Mouse (Mus musculus) T-cell, adult 2 months (primary cell): ENCODE results near the gene Gm39115.
"Not testable (repeated sequence)": the region's sequence is repeated elsewhere in the genome, so short reads cannot be mapped to it uniquely, and the experiment has no call there.

Experiments
- DNase-seq: peaks from one replicate; pipeline ENCODE4 v3.0.0; 2022; ENCODE audit warnings: low spot score

Gm39115 gene

DNA sequence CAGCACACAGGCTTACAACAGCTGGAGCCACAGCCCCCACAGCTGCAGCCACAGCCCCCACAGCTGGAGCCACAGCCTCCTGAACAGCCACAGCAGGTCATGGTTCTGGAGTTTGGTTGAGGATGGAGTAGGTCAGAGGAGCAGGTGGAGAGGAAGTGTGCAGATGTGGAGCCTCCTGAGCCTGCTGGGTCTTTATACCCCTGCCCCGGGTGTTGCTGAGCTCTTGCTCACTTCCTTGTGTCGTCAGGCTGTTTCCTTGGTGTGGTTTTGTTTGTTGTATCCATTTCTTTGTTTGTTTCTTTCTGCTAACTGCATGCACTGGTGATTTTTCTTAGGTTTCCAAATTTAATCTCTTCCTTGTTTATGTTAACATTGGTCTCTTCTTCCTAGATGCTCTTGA is at the start of gene Gm39115:
Gene Gm39115 (minus strand): TSS at position 101 of the 400 bp plus-strand sequence.
- DNase-seq, result not testable (repeated sequence)

- DNase-seq, result no peak
Measured at GRCm38 (mm10) chr7:142181021-142181420, 45.2 kb upstream of the Gm39115 start.

GRCm38 (mm10) chr7:142178685-142179084 is 42.9 kb upstream of the Gm39115 start:
- no peak for DNase-seq

DNA sequence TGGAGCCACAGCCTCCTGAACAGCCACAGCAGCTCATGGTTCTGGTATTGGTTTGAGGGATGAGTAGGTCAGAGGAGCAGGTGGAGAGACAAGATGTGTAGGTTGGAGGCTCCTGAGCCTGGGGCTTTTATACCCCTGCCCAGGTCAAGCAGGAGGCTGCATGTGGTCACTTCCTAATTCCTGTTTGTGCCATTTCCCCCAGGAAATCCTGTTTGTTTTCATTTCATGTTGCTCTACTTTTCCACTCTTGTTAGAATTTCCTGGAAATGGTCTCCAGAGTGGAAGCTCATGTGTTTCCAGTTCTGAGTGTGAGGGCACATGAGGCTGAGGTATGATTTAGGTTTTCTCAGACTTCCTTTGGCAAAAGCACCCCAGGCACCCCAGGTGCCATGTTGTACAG is 40.1 kb upstream of the Gm39115 start, which contains the start of gene Krtap5-2:
Gene Krtap5-2 (minus strand): TSS at position 101 of the 400 bp plus-strand sequence.
- DNase-seq, result not testable (repeated sequence)

GRCm38 (mm10) chr7:142169836-142170235 is 34.0 kb upstream of the Gm39115 start:
- no peak for DNase-seq

DNA sequence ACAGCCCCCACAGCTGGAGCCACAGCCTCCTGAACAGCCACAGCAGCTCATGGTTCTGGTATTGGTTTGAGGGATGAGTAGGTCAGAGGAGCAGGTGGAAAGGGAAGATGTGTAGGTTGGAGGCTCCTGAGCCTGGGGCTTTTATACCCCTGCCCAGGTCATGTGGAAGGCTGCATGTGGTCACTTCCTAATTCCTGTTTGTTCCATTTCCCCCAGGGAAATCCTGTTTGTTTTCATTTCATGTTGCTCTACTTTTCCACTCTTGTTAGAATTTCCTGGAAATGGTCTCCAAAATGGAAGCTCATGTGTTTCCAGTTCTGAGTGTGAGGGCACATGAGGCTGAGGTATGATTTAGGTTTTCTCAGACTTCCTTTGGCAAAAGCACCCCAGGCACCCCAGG is 29.8 kb upstream of the Gm39115 start, which contains the start of gene Gm4553:
Gene Gm4553 (minus strand): TSS at position 101 of the 400 bp plus-strand sequence.
- DNase-seq, result not testable (repeated sequence)

DNA sequence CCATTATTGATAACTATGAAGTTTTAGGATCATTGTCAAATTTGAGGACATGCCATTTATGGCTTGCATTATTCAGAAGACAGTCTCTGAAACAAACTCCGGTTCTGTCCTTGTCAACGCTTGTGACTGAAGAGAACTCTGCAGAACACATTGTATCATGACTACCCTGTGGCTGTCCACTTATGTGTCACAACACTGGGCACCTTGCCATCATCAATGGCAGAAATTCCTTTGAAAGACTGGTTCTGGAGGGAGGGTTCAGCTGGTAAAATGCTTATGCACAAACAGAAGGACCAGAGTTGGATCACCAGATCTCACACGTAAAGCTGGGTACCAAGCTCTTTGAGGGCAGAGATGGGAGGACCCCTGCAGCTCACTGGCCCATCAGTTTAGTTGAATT is 23.5 kb upstream of the Gm39115 start:
- no peak for DNase-seq

DNA sequence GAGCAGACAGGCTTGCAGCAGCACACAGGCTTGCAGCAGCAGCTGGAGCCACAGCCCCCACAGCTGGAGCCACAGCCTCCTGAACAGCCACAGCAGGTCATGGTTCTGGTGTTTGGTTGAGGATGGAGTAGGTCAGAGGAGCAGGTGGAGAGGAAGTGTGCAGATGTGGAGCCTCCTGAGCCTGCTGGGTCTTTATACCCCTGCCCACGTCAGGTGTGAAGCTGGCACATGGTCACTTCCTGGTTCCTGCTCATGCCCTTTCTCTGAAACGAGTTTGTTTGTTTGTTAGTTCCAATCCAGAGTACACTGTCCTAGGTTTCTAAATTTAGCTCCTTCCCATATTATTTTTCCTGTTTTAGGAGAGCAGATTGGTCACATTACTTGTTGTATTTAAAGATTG is 21.2 kb upstream of the Gm39115 start, which contains the start of gene Gm29735:
Gene Gm29735 (minus strand): TSS at position 101 of the 400 bp plus-strand sequence.
- DNase-seq, result not testable (repeated sequence)

GRCm38 (mm10) chr7:142155308-142155707 is 19.5 kb upstream of the Gm39115 start:
- no peak for DNase-seq

DNA sequence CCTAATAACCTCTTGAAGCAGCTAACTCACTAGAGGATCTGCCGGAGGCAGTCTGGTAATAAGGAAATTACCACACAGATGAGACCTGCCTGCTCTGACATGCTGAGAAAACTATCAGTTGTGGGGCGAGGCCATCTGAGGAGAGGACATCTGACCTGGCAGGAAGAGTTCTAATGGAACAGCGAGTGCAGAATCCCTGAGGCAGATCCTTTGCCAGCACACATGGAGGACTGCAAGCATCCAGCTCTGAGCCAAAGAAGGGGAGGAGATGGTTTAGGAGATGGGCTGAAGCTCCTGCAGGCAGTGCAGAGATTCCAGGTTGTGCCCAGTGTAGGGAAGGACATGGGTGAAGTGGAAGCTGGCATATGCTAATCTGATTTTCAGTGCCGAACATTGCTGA is 16.4 kb upstream of the Gm39115 start:
- no peak for DNase-seq

DNA sequence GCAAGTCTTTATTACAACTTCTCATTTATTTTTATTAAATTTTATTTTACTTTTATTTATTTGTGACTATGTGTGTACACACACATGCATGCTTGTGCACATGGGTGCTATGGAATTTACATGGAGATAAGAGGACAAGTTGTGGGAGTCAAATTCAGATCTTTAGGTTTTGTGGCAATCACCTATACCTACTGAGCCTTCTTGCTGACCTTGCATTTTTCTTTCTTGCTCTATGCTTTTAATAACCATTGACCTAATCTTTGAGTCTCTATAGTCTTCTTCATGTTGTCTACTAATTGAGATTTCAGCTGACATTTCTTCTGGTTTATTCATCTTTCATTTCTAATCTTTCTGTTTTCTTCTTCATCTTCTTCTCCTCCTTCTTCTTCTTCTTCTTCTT is 12.8 kb upstream of the Gm39115 start:
- DNase-seq, result no peak

DNA sequence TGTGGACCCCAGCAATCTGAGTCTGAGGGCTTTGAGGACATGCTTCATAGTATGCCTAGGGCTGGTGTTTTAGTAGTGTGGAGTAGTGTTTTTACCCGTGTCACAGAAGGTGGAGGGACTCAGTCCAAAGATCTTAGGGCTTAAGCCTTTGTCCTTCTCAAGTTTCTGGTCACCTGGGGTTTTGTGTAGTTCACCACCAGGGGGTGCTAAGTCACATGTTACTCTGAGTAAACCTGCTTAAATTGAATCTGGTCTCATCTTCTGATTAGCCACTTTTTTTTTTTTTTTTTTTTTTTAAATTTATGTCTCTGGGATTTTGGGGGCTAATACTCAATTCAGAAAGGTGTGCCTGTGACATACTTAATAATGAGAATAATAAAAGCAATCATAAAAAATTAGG is 10.2 kb upstream of the Gm39115 start:
- DNase-seq, result peak; percentile 19

GRCm38 (mm10) chr7:142145413-142145940 is 9.6 kb upstream of the Gm39115 start:
- DNase-seq, result no peak

DNA sequence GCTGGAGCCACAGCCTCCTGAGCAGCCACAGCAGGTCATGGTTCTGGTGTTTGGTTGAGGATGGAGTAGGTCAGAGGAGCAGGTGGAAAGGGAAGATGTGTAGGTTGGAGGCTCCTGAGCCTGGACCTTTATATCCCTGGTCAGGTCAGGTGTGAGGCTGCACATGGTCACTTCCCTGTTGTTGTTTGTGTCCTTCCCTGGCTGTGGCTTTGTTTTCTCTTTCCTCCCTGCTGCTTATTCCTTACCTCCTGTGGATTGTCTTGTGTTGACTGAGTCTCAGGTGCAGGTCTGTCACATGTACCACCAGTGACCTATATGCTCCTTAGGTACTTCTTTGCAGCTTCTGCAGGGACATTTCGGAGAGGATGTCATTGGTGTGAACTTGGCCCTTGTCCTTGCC is 8.7 kb upstream of the Gm39115 start, which contains the start of gene Gm45337:
Gene Gm45337 (minus strand): TSS at position 101 of the 400 bp plus-strand sequence.
- DNase-seq, result no peak

DNA sequence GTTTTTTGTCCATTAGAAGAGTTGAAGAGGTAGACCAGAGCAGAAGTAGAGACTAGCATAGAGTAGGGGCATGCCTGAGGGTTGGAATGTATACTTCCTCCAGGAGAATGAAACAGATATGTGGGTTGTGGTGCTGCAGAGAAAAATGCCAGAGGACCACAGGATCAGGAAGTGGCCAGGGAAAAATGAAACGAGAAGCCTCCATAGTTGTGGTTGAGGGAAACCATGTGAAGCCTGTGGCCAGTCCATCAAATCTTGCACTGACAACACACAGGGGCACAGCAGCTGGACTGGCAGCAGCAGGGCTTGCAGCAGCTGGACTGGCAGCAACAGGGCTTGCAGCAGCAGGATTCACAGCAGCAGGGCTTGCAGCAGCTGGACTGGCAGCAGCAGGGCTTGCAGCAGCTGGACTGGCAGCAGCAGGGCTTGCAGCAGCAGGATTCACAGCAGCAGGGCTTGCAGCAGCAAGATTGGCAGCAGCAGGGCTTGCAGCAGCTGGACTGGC is 7.7 kb upstream of the Gm39115 start:
- DNase-seq, result not testable (repeated sequence)

DNA sequence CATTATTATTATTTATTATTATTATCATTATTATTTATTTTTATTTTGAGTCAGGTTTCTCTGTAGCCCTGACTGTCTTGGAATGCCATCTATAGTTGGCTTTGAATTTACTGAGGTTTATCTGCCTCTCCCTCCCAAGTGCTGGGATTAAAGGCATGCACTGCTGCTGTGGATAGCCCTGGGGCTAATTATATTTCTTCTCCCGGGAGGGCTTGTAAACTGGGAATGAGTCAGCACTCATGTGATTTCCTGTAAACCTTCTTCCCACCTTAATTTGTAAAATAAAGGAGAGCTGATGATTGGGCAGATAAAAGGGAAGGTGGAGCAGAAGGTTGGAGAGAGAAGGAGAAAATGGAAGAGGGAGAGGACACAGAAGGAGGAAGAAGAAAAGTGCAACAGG is 4.9 kb upstream of the Gm39115 start:
- DNase-seq, result no peak

GRCm38 (mm10) chr7:142134206-142134995 is 1.4 kb downstream of the Gm39115 start:
- DNase-seq, result no peak

GRCm38 (mm10) chr7:142128843-142129242 is 7.0 kb downstream of the Gm39115 start:
- DNase-seq, result no peak

DNA sequence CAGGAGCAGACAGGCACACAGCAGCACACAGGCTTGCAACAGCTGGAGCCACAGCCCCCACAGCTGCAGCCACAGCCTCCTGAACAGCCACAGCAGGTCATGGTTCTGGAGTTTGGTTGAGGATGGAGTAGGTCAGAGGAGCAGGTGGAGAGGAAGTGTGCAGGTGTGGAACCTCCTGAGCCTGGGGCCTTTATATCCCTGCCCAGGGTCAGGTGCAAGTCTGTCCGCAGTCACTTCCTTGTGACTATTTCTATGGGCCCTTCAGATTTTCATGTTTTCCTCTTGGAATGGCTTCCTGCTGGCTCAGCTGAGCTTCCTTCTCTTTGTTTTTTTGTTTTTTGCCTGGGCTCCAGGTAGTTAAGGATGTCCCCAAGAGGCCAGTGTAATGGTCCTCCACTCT is 15.2 kb downstream of the Gm39115 start, which contains the start of gene Gm45618:
Gene Gm45618 (minus strand): TSS at position 101 of the 400 bp plus-strand sequence.
- DNase-seq, result not testable (repeated sequence)

DNA sequence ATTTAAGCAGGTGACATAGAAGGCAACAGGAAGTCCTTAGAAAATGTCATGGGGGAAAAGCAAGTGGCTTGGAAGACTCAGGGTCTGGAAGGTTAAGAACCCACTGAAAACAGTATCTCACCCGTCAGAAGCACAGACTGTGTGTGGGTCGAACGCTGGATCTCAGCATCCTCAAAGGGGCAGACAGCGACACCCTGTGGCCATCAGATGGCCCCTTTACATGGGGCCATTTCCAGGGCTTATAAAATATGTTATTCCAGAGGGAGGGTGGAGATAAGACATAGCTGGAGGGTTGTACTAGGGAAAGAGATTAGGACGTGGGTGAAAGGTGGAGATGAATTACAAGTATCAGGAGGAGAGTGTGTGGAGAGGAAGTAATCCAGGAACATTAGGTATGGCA is 16.2 kb downstream of the Gm39115 start:
- DNase-seq, result no peak

DNA sequence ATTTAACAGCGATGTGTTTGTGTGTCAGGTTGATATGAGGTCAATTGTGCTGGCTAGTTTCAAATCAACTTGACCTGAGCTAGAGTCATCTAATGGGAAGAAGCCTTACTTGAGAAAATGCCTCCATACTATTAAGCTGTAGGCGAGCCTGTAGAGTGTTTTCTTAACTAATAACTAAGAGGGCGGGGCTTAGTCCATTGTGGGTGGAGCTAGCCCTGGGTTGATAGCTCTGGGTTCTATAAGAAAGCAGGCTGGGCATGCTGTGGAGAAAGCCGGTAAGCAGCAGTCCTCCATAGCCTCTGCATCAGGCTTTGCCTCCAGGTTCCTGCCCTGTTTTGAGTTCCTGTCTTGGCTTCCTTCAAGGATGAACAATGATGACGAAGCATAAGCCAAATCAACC is 31.1 kb downstream of the Gm39115 start:
- DNase-seq, result no peak

GRCm38 (mm10) chr7:142097776-142098175 is 38.1 kb downstream of the Gm39115 start:
- peak; percentile 63 for DNase-seq

- DNase-seq, result no peak
Measured at GRCm38 (mm10) chr7:142096701-142097100, 39.1 kb downstream of the Gm39115 start.
